Mouse (Mus musculus) 416B (cell line): ENCODE measurements around the gene Tns1.
A peak's percentile ranks its signal among the peaks of the same experiment; 100 is the strongest.

Experiments
- DNase-seq: peaks from one replicate; pipeline ENCODE4 v3.0.0; 2011; ENCODE audit warnings: low read depth

The Tns1 gene

GRCm38 (mm10) chr1:74124021-74124981 lies at the start of gene Tns1:
Gene Tns1 (minus strand): TSS chr1:74124449.
- DNase-seq = no peak

GRCm38 (mm10) chr1:74172722-74173121 lies 48.5 kb upstream of the Tns1 start:
- peak; percentile 95 for DNase-seq

- no peak for DNase-seq
Observed at GRCm38 (mm10) chr1:74169721-74170120, 45.5 kb upstream of the Tns1 start.

GRCm38 (mm10) chr1:74167136-74167535 lies 42.9 kb upstream of the Tns1 start:
- DNase-seq = peak; percentile 64

GRCm38 (mm10) chr1:74160036-74160435 lies 35.8 kb upstream of the Tns1 start:
- DNase-seq = no peak

- DNase-seq = peak; percentile 23
Observed at GRCm38 (mm10) chr1:74159613-74160012, 35.4 kb upstream of the Tns1 start.

GRCm38 (mm10) chr1:74156381-74156910 lies 32.2 kb upstream of the Tns1 start:
- peak; percentile 77 for DNase-seq

GRCm38 (mm10) chr1:74155435-74156012 lies 31.3 kb upstream of the Tns1 start:
- DNase-seq = peak; percentile 72

GRCm38 (mm10) chr1:74153461-74154184 lies 29.4 kb upstream of the Tns1 start, which contains the start of gene Cxcr2:
Gene Cxcr2 (plus strand): TSS chr1:74153989.
- no peak for DNase-seq

GRCm38 (mm10) chr1:74151091-74151490 lies 26.8 kb upstream of the Tns1 start:
- peak; percentile 90 for DNase-seq

GRCm38 (mm10) chr1:74150101-74150500 lies 25.9 kb upstream of the Tns1 start:
- no peak for DNase-seq

GRCm38 (mm10) chr1:74149106-74149885 lies 25.0 kb upstream of the Tns1 start:
- peak; percentile 91 for DNase-seq

- no peak for DNase-seq
Observed at GRCm38 (mm10) chr1:74141781-74142180, 17.5 kb upstream of the Tns1 start.

GRCm38 (mm10) chr1:74139415-74139814 lies 15.2 kb upstream of the Tns1 start:
- peak; percentile 36 for DNase-seq

- DNase-seq = peak; percentile 94
Observed at GRCm38 (mm10) chr1:74135326-74135950, 11.2 kb upstream of the Tns1 start.

- peak; percentile 43 for DNase-seq
Observed at GRCm38 (mm10) chr1:74133954-74134353, 9.7 kb upstream of the Tns1 start.

- DNase-seq = peak; percentile 60
Observed at GRCm38 (mm10) chr1:74132011-74132410, 7.8 kb upstream of the Tns1 start.

- DNase-seq = no peak
Observed at GRCm38 (mm10) chr1:74130883-74131659, 6.8 kb upstream of the Tns1 start.

GRCm38 (mm10) chr1:74124991-74125552 lies 823 bp upstream of the Tns1 start, which contains the start of gene Rufy4:
Gene Rufy4 (plus strand): TSS chr1:74125541.
- DNase-seq = peak; percentile 96

GRCm38 (mm10) chr1:74123215-74123614 lies 1.0 kb downstream of the Tns1 start:
- DNase-seq = no peak
